Mouse (Mus musculus) liver, adult (tissue): ENCODE data around the gene Scn1b.

Source experiments
- GATA4 ChIP-seq: IDR thresholded peaks from 2 replicates; pipeline ENCODE4 v1.6.1; 2014; ENCODE audit warnings: mild to moderate bottlenecking, low read length; ENCODE audit not compliant: insufficient replicate concordance

Scn1b gene

GRCm38 (mm10) chr7:31069491-31069890 lies 57.3 kb downstream of the Scn1b start:
- no peak for TF ChIP-seq GATA4

DNA sequence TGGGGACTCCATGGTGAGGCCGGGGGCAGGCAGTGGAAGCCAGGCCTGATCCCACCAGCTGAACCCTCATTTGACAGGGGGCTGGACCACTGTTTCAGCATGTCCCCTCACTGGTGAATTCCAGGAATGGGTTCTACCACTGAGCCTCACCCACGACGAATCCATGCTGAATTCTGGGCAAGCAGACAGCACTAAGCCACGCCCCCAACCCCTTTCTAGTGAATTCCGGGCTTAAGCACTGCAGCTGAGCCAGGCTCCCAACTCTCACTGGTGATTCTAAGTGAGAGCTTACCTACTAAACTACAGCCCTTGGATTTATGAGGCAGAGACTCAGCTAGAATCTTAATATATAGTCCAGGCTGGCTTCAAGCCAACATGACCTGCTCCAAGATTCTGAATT lies 59.0 kb downstream of the Scn1b start:
- no peak for TF ChIP-seq GATA4
